Mouse (Mus musculus) kidney, adult 2 months (tissue): ENCODE data around the gene Naa11. TPM values are rescaled to one million over a fixed set of nuclear protein-coding genes. Genes with fewer than 3 reads are reported as not detected.

Experiments
- DNase-seq: peaks from one replicate; pipeline ENCODE4 v3.0.0; 2021
- H3K27ac ChIP-seq: fragments of 200-500 bp; 2 replicates; pipeline ENCODE4 v1.5.1; 2012; ENCODE audit warnings: low read depth, low read length, control low read depth, inconsistent platforms; ENCODE audit not compliant: insufficient read depth
- H3K27me3 ChIP-seq: fragments of 200-500 bp; replicated peaks from 2 replicates; pipeline ENCODE4 v1.6.1; 2012; ENCODE audit warnings: mild to moderate bottlenecking, moderate library complexity, low read length, inconsistent platforms; ENCODE audit not compliant: control insufficient read depth, insufficient read depth
- H3K36me3 ChIP-seq: fragments of 200-500 bp; 2 replicates; pipeline ENCODE4 v1.6.1; 2012; ENCODE audit warnings: mild to moderate bottlenecking, moderate library complexity, low read length, inconsistent platforms; ENCODE audit not compliant: control insufficient read depth, insufficient read depth
- H3K4me1 ChIP-seq: fragments of 200-500 bp; 2 replicates; pipeline ENCODE4 v1.6.1; 2011; ENCODE audit warnings: low read length; ENCODE audit not compliant: control insufficient read depth, insufficient read depth
- H3K4me3 ChIP-seq: fragments of 200-500 bp; 2 replicates; pipeline ENCODE4 v1.5.1; 2011; ENCODE audit warnings: mild to moderate bottlenecking, low read depth, low read length, control low read depth; ENCODE audit not compliant: insufficient read depth
- CTCF ChIP-seq: fragments of 200-500 bp; conservative IDR thresholded peaks from 2 replicates; pipeline ENCODE4 v1.5.1; 2011; ENCODE audit warnings: low read depth, mild to moderate bottlenecking, control low read depth, low read length, moderate library complexity, mixed read lengths; ENCODE audit not compliant: insufficient read depth, insufficient read length
- POLR2A ChIP-seq: fragments of 200-500 bp; IDR thresholded peaks from one replicate; pipeline ENCODE4 v1.6.1; 2011; ENCODE audit warnings: low read depth, low read length, control low read depth
- WGBS: fragments of 180-500 bp; shearing (Covaris S2); methylation state at CpG from one replicate; pipeline ENCODE4 v1.1.7; 2018; 5-methylcytosine and 5-hydroxymethylcytosine counted together
- polyA plus RNA-seq: library from polyadenylated mRNA; depleted of rRNA; stranded (reverse); fragments of >200 nt; gene quantifications from 2 replicates; pipeline ENCODE4 v1.2.3, GENCODE M21; 2012

Naa11 gene
- polyA plus RNA-seq, 1 experiment = not detected

DNA sequence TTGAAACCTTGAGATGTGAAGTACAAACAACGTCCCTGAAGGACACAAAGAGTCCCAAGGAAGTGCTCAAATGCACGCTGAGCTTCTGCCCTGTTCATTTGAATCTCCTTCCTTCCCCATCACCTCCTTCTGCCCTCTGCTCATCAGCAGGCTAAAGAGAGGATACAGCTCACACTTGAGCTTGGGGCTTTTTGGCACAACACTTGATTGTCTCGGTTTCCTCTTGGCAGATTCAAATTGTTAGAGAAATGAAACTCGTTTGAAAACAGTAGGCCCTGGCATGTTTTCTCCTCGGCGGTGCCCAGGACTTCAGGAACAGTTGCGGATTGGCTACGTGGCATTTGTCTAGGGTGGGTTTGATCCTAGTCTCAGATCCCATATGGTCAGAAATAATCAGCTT is 27.4 kb downstream of the Naa11 start:
- no peak for TF ChIP-seq POLR2A
- TF ChIP-seq CTCF = no peak
- 68% methylated on average over 8 of the region's 8 CpGs for WGBS
- H3K27ac ChIP-seq = no peak overlapping the region
- DNase-seq = no peak
- H3K4me1 ChIP-seq = no peaks in the 10 kb centered on the region
- no peak overlapping the region for H3K4me3 ChIP-seq
- no peaks in the 10 kb centered on the region for H3K27me3 ChIP-seq
- H3K36me3 ChIP-seq = no peaks in the 10 kb centered on the region

DNA sequence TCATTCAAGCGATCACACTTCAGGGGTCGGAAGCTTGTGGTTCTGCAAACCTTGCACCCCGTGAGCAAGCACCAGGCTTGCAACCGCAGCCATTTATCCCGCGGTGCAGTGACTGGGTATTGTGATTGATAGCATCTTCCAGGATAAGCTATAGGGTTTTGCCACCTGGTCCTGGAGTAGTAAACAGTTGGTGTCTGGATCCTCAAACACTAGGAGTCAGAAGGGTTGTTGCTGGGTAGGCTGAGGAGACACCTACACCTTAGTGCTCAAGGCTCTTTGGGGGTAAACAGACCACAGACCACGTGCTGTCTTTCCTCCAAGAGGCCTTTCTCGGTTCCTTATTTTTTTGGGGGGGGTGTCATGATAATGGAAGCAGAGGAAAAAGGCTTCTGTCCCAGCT is 27.9 kb downstream of the Naa11 start:
- H3K4me3 ChIP-seq = no peak overlapping the region
- WGBS = 58% methylated on average over 8 of the region's 8 CpGs
- no peak overlapping the region for H3K27ac ChIP-seq
- no peak for DNase-seq
- H3K36me3 ChIP-seq = no peaks in the 10 kb centered on the region
- TF ChIP-seq CTCF (no peak), POLR2A (no peak)
- no peaks in the 10 kb centered on the region for H3K27me3 ChIP-seq
- no peaks in the 10 kb centered on the region for H3K4me1 ChIP-seq

DNA sequence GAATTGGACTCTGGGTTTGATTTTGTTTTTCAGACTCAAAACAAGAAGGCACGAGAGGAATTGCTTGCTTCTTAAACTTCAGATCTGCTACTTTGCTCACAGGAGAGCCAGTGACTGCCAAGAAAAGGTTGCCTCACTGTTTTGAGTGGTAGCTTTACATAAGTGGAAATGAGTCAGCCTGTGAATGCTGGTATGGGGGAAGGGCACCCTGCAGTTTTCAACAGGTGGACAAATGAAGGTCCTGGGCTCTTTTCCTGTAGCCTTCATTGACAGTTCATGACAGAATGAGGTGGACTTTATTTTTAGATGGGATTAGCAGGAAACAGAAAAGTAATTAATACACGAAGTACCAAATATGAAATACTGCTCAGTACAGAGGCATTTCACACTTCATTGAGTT is 29.6 kb downstream of the Naa11 start:
- no peak for DNase-seq
- 22% methylated on average over 2 of the region's 2 CpGs for WGBS
- Histone ChIP-seq H3K4me1 (no peaks in the 10 kb centered on the region), H3K27me3 (no peaks in the 10 kb centered on the region), H3K27ac (no peak overlapping the region), H3K4me3 (no peak overlapping the region), H3K36me3 (no peaks in the 10 kb centered on the region)
- no peak for TF ChIP-seq POLR2A
- TF ChIP-seq CTCF = no peak

DNA sequence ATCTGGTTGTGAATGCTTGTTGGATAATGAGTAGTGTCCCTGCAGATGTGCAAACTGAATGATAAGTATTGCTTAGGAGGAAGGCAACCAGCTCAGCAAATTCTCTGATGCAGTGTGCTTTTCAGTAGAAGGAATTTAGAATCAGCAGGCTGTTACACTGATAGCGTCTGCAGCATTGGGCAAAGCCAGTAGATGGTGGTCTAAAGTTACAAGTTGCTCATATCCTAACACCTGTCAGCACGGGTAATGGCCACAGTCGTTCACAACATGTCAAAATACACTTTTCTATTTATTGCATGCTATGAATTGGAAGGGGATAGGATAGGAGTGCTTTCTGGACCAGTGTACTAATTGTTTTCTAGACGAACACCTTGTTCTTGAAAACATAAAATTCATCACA is 33.1 kb downstream of the Naa11 start:
- Histone ChIP-seq H3K4me3 (no peak overlapping the region), H3K27ac (no peak overlapping the region), H3K36me3 (no peaks in the 10 kb centered on the region), H3K4me1 (no peaks in the 10 kb centered on the region), H3K27me3 (no peaks in the 10 kb centered on the region)
- TF ChIP-seq CTCF (no peak), POLR2A (no peak)
- 45% methylated on average over 4 of the region's 4 CpGs for WGBS
- no peak for DNase-seq

DNA sequence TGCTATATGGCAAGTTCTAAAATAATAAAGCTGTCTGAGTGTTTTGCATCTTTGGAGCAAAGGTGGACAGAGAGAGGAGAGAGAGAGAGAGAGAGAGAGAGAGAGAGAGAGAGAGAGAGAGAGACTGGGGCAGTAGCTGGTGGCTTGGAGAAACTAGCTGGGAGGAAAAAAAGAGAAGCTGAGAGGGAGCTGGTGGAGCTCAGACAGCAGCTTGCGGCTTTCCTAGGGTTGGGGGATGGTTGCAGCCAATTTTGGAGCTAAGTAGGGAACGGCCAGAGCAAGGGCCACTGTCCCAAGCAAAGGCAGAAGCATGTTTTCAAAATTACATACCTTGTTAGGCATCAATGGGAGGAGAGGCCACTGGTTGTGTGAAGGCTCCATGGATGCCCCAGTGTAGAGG is 36.0 kb downstream of the Naa11 start:
- Histone ChIP-seq H3K36me3 (no peaks in the 10 kb centered on the region), H3K27ac (no peak overlapping the region), H3K4me3 (no peak overlapping the region), H3K27me3 (no peaks in the 10 kb centered on the region), H3K4me1 (no peaks in the 10 kb centered on the region)
- WGBS = 66% methylated on average over 2 of the region's 2 CpGs
- TF ChIP-seq POLR2A (no peak), CTCF (no peak)
- DNase-seq = no peak

DNA sequence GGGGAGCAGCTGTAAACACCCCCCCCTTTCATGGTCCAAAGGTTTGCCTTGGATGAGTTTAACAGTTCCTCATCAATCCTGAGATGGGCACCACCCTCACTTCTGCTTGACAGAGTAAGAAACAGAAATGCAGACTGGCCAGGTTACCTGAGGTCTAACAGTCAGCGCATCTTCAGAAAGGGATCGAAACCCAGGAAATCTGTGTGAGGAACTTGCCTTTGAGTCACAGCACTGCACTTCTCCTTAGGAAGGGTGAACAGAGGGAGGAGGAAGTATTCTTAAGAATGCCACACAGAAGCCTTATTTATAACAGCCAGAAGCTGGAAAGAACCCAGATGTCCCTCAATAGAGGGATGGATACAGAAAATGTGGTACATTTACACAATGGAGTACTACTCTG is 37.0 kb downstream of the Naa11 start:
- no peaks in the 10 kb centered on the region for H3K4me1 ChIP-seq
- WGBS = 86% methylated on average over 2 of the region's 2 CpGs

DNA sequence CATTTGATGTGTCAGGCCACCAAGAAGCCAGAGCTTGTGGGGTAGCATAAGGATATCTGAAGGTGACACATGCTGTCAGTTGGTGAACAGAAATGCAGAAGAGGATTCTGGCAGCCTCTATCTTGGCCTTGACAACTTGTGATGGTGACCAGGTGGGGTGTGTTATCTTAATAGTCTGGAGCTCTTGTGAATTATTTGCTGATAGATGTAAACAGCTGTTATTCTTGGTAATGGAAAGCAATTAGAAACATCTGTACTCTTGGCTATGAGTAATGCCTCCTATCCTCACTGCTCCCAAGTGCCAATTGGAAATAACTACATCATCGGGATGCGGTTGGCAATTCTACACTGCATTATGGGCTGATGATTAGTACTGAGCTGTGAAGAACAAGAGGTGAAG is 43.4 kb downstream of the Naa11 start:
- Histone ChIP-seq H3K27ac (no peak overlapping the region), H3K4me3 (no peak overlapping the region), H3K36me3 (no peaks in the 10 kb centered on the region), H3K4me1 (no peaks in the 10 kb centered on the region), H3K27me3 (no peaks in the 10 kb centered on the region)
- DNase-seq = no peak
- TF ChIP-seq POLR2A (no peak), CTCF (no peak)
- 84% methylated on average over 2 of the region's 2 CpGs for WGBS

More for the DNA sequence above, 37.0 kb downstream of the Naa11 start:
- no peaks in the 10 kb centered on the region for H3K27me3 ChIP-seq
- no peak overlapping the region for H3K4me3 ChIP-seq
- TF ChIP-seq POLR2A (no peak), CTCF (no peak)
- DNase-seq = no peak
- H3K27ac ChIP-seq = no peak overlapping the region
- H3K36me3 ChIP-seq = no peaks in the 10 kb centered on the region

DNA sequence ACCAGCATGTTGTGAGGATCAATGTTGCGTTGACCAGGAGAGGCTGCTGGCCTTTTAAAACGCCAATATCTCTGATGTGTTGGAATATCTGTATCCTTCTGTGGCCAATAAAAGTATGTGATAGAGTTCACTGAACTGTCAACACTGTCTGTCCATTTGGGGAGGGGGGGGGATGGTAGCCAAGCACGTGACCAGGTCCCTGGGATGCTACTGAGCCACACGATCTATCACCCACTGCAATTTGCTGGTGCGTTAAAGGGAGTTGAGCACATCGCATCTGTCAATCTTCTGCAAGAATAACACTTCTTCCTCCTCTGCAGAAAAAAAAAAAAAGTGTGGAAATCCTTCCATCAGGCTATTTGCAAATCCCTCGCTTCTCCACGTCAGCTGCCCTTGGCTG is 43.9 kb downstream of the Naa11 start:
- Histone ChIP-seq H3K27ac (no peak overlapping the region), H3K36me3 (no peaks in the 10 kb centered on the region), H3K4me3 (no peak overlapping the region), H3K4me1 (no peaks in the 10 kb centered on the region), H3K27me3 (no peaks in the 10 kb centered on the region)
- 73% methylated on average over 8 of the region's 8 CpGs for WGBS
- DNase-seq = no peak
- TF ChIP-seq CTCF (no peak), POLR2A (no peak)
